Mouse (Mus musculus) heart, embryonic 12.5 days (tissue): ENCODE data around the gene Zrsr1. TPM values are rescaled to one million over a fixed set of nuclear protein-coding genes. Genes with fewer than 3 reads are reported as not detected.

ENCODE experiments used
- ATAC-seq: fragments of 200-750 bp; cut with Nextera tagmentation; 2 replicates; pipeline ENCODE4 v1.8.0; 2017; ENCODE audit warnings: moderate TSS enrichment, moderate library complexity; ENCODE audit not compliant: insufficient number of reproducible peaks, low FRiP score
- H3K27ac ChIP-seq: fragments of 300-500 bp; sonication (generic); 2 replicates; pipeline ENCODE4 v1.5.1; 2016; ENCODE audit warnings: mild to moderate bottlenecking, moderate library complexity; ENCODE audit not compliant: poor library complexity, severe bottlenecking
- H3K27me3 ChIP-seq: fragments of 300-500 bp; sonication (generic); replicated peaks from 2 replicates; pipeline ENCODE4 v1.6.1; 2016; ENCODE audit warnings: mild to moderate bottlenecking, moderate library complexity
- H3K36me3 ChIP-seq: fragments of 300-500 bp; sonication (generic); 2 replicates; pipeline ENCODE4 v1.6.1; 2016; ENCODE audit warnings: mild to moderate bottlenecking, moderate library complexity
- H3K4me1 ChIP-seq: fragments of 300-500 bp; sonication (generic); replicated peaks from 2 replicates; pipeline ENCODE4 v1.6.1; 2016; ENCODE audit warnings: mild to moderate bottlenecking
- H3K4me2 ChIP-seq: fragments of 300-500 bp; sonication (generic); 2 replicates; pipeline ENCODE4 v1.6.1; 2016; ENCODE audit warnings: mild to moderate bottlenecking, moderate library complexity
- H3K4me3 ChIP-seq: fragments of 300-500 bp; sonication (generic); 2 replicates; pipeline ENCODE4 v1.5.1; 2016; ENCODE audit warnings: mild to moderate bottlenecking
- H3K9ac ChIP-seq: fragments of 300-500 bp; sonication (generic); 2 replicates; pipeline ENCODE4 v1.6.1; 2016; ENCODE audit warnings: mild to moderate bottlenecking, moderate library complexity
- H3K9me3 ChIP-seq: fragments of 300-500 bp; sonication (generic); replicated peaks from 2 replicates; pipeline ENCODE4 v1.6.1; 2016; ENCODE audit warnings: mild to moderate bottlenecking, moderate library complexity
- WGBS: fragments of 180-500 bp; shearing (Covaris S2); methylation state at CpG from one replicate; pipeline ENCODE4 v1.1.7; 2016; 5-methylcytosine and 5-hydroxymethylcytosine counted together
- polyA plus RNA-seq: library from polyadenylated mRNA; unstranded; fragments of >200 nt; fragmentation: Nextera tagmentation; extraction: Ambion mirVana; gene quantifications from 2 replicates; pipeline ENCODE4 v1.2.1, GENCODE M21; 2016

Zrsr1 gene
- polyA plus RNA-seq, 1 experiment from 2014 or later: 2.3 TPM

- Histone ChIP-seq H3K9me3 (peaks cover 35% of the 10 kb centered on the region), H3K27me3 (no peaks in the 10 kb centered on the region), H3K36me3 (peaks cover 60% of the 10 kb centered on the region), H3K4me2 (peak overlapping the region; percentile 94), H3K4me1 (peaks cover 16% of the 10 kb centered on the region), H3K4me3 (peak overlapping the region; percentile 68), H3K9ac (peak overlapping the region; percentile 79), H3K27ac (peak overlapping the region; percentile 82)
- 50% methylated on average over 45 of the region's 46 CpGs for WGBS
- peak; percentile 87 for ATAC-seq
Observed at GRCm38 (mm10) chr11:22972746-22973526, 1.1 kb downstream of the Zrsr1 start.

DNA sequence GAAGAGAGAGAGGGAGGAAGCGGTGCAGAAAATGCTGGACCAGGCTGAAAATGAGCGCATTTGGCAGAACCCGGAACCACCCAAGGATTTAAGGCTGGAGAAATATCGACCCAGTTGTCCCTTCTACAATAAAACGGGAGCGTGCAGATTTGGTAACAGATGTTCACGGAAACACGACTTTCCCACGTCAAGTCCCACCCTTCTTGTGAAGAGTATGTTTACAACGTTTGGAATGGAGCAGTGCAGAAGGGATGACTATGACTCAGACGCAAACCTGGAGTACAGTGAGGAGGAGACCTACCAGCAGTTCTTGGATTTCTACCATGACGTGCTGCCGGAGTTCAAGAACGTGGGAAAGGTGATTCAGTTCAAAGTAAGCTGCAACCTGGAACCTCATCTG, 1.8 kb downstream of the Zrsr1 start:
- H3K4me1 ChIP-seq: peaks cover 16% of the 10 kb centered on the region
- peak overlapping the region; percentile 72 for H3K4me2 ChIP-seq
- H3K36me3 ChIP-seq: peaks cover 60% of the 10 kb centered on the region
- WGBS: 52% methylated on average over 14 of the region's 14 CpGs
- H3K27me3 ChIP-seq: no peaks in the 10 kb centered on the region
- H3K9me3 ChIP-seq: peaks cover 31% of the 10 kb centered on the region
- 0 out of 2 replicates have a peak, but pooled peaks have one; percentile 57 for ATAC-seq
- peak overlapping the region; percentile 68 for H3K4me3 ChIP-seq
- H3K27ac ChIP-seq: peak overlapping the region; percentile 65; the same call in 1 of the 2 replicates
- H3K9ac ChIP-seq: peak overlapping the region; percentile 71

DNA sequence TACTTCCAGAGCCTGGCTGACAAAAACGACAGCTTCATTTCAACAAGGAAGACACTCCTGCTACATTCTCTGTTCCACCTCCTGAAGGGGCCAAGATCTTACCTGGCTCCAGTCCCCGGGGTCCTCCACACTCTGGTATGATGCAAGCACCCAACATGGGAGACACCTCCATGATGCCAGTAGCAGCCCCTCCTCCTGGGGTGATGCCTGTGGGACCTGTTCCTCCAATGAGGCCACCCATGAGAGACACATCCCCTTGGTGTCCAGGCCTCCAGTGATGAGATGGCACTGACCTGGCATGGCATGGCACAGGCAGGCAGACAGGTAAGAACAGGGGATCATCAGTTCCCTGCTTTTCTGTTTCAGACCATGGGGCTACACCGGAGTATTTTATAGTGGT, 6.4 kb downstream of the Zrsr1 start:
- peaks cover 28% of the 10 kb centered on the region for H3K4me1 ChIP-seq
- H3K36me3 ChIP-seq: peaks cover 44% of the 10 kb centered on the region
- 94% methylated on average over 3 of the region's 3 CpGs for WGBS
- no peaks in the 10 kb centered on the region for H3K27me3 ChIP-seq
- H3K9ac ChIP-seq: no peak overlapping the region
- peaks cover 4% of the 10 kb centered on the region; the same call in 1 of the 2 replicates for H3K9me3 ChIP-seq
- H3K4me2 ChIP-seq: no peak overlapping the region
- H3K4me3 ChIP-seq: no peak overlapping the region
- H3K27ac ChIP-seq: no peak overlapping the region
- ATAC-seq: no peak

DNA sequence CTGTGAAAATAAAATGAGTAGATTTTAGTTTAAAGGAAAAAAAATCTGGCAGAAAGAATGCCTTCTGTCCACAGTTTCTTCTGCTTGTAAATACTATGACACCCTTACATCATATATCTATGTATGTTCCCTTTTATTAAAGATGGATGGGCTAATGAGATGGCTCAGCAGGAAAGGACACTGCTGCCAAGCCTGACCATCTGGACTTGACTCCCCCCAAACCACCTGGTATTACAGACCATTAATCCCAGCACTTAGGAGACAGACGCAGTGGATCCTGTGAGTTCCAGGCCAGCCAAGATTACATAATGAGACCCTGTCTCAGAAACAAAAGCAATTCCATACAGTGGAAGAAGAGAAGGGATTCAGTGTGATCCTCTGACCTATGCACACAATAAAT, 6.9 kb downstream of the Zrsr1 start:
- no peak overlapping the region for H3K27ac ChIP-seq
- no peak overlapping the region for H3K4me3 ChIP-seq
- H3K9me3 ChIP-seq: no peaks in the 10 kb centered on the region
- no peak for ATAC-seq
- H3K4me2 ChIP-seq: no peak overlapping the region
- whole genome bisulfite sequencing: 64% methylated on average over 1 of the region's 1 CpGs
- H3K27me3 ChIP-seq: no peaks in the 10 kb centered on the region
- peaks cover 28% of the 10 kb centered on the region for H3K4me1 ChIP-seq
- H3K9ac ChIP-seq: no peak overlapping the region
- H3K36me3 ChIP-seq: peaks cover 39% of the 10 kb centered on the region

DNA sequence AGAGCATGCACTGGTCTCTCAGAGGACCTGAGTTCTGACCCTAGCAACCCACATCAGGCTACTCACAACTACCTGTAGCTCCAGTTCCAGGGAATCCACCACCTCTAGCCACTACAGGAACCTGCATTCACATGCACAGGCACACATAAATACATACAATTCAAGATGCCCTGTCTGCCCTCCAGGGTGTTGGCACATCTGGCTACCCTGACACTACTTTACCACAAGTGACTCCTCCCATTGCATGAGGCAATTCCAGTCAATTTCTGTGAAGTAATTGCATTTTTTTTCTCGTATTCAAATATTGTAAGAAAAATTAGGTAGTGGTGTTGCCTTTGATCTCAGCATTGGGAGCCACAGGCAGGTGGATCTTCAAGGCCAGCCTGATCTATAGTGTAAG, 7.4 kb downstream of the Zrsr1 start:
- no peak overlapping the region for H3K4me3 ChIP-seq
- no peak for ATAC-seq
- no peak overlapping the region for H3K27ac ChIP-seq
- H3K4me2 ChIP-seq: no peak overlapping the region
- H3K9me3 ChIP-seq: no peaks in the 10 kb centered on the region
- no peaks in the 10 kb centered on the region for H3K27me3 ChIP-seq
- peaks cover 34% of the 10 kb centered on the region for H3K36me3 ChIP-seq
- H3K4me1 ChIP-seq: peaks cover 28% of the 10 kb centered on the region
- no peak overlapping the region for H3K9ac ChIP-seq
- WGBS: 83% methylated on average over 1 of the region's 1 CpGs

- Histone ChIP-seq H3K9me3 (no peaks in the 10 kb centered on the region), H3K4me3 (peak overlapping the region; percentile 59), H3K27ac (no peak overlapping the region), H3K4me2 (peak overlapping the region; percentile 91), H3K27me3 (no peaks in the 10 kb centered on the region), H3K36me3 (peaks cover 28% of the 10 kb centered on the region), H3K9ac (peak overlapping the region; percentile 84), H3K4me1 (peaks cover 22% of the 10 kb centered on the region)
- ATAC-seq: no peak
- WGBS: 40% methylated on average over 4 of the region's 4 CpGs
Observed at GRCm38 (mm10) chr11:22981041-22981440, 9.2 kb downstream of the Zrsr1 start.

DNA sequence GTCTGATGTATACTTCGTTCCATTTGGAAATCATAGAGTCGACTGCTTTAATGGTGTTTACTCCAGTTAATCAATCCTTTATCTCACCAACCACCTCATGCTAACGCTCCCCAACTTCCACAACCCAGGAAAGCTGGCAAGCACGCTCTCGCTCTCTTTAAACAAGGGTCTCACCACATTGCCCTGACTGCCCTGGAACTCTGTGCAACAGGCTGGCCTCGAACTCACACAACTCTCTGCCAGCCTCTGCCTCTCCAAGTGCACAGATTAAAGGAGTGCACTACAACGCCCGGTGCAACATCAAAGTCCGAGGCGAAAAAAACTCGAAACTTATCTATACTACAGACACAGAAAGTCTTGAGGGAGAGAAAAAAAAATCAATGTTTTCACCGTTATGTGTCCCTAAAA, 9.7 kb downstream of the Zrsr1 start:
- peak overlapping the region; percentile 91 for H3K4me2 ChIP-seq
- 1% methylated on average over 12 of the region's 12 CpGs for WGBS

DNA sequence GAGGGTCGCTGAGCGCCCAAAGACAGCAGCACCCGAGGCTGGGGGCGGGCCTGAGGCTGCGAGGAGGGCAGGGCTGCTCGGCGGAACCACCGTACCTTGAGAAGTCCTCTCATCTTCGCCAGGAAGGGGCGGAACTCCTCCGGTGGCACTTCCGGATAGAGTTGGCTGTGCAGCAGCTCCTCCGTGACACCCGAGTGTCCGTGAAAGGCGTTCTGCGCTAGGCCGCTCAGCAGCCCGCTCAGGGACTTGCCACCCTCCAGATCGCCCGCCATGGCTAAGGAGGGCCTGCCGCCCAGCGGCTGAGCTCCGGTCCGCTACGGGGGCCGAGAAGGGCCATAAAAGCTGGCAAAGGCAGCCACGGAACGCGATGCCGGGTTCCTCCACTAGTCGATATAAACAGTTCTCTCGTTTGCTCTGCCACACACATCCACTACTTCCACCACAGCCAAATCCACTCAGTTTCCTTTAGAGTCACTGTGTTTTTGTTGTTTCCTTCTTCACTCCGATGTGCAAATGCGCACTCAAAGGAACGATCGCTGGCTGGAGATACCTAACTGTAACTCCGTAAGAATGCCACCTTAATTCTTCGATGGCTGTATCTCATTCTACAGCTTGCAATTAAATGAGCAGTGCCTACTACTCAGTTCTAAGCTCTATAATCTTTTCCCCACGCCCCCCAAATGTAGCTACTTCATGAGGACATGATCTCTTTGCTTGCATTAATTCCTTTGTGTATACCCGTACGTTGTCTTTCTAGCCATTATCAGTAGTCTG, 10.4 kb downstream of the Zrsr1 start, which contains the start of the genes Gm28048 and Commd1:
Gm28048 (minus strand) TSS at position 107 of the 774 bp plus-strand sequence.
Commd1 (minus strand) TSS at position 399 of the 774 bp plus-strand sequence.
- H3K36me3 ChIP-seq: peaks cover 18% of the 10 kb centered on the region
- peak within 1 kb of the TSS; percentile 93 for H3K27ac ChIP-seq
- ATAC-seq: peak; percentile 94
- H3K4me1 ChIP-seq: peaks cover 12% of the 10 kb centered on the region
- H3K4me3 ChIP-seq: peak within 1 kb of the TSS; percentile 59
- peak within 1 kb of the TSS; percentile 91 for H3K4me2 ChIP-seq
- 4% methylated on average over 42 of the region's 42 CpGs for WGBS
- H3K9me3 ChIP-seq: no peaks in the 10 kb centered on the region
- no peaks in the 10 kb centered on the region for H3K27me3 ChIP-seq
- peak within 1 kb of the TSS; percentile 84 for H3K9ac ChIP-seq

More for the DNA sequence above, 9.7 kb downstream of the Zrsr1 start:
- peak overlapping the region; percentile 93 for H3K27ac ChIP-seq
- no peaks in the 10 kb centered on the region for H3K9me3 ChIP-seq
- peak overlapping the region; percentile 84 for H3K9ac ChIP-seq
- H3K36me3 ChIP-seq: peaks cover 23% of the 10 kb centered on the region
- H3K4me3 ChIP-seq: peak overlapping the region; percentile 59
- H3K4me1 ChIP-seq: peaks cover 17% of the 10 kb centered on the region
- no peaks in the 10 kb centered on the region for H3K27me3 ChIP-seq
- ATAC-seq: peak; percentile 47

DNA sequence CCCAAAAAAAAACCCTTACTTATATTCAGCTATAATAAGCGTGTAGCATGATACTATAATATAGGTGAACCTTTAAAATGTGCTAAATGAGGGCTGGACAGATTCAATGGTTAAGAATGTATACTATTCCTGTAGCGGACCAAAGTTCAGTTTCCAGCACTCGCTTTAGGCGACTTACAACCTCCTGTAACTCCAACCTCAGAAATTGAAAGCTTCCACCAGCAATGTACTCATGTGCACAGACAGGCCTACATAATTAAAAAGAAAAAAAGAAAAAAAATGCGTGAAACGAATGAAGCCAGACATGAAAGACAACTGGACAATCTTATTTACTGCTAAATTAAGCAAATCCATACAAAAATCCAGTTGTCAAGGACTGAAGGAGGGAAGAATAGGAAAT, 11.0 kb downstream of the Zrsr1 start:
- H3K9ac ChIP-seq: no peak overlapping the region
- H3K4me3 ChIP-seq: no peak overlapping the region
- 69% methylated on average over 6 of the region's 6 CpGs for WGBS
- H3K36me3 ChIP-seq: peaks cover 12% of the 10 kb centered on the region
- H3K9me3 ChIP-seq: no peaks in the 10 kb centered on the region
- H3K4me2 ChIP-seq: no peak overlapping the region
- no peaks in the 10 kb centered on the region for H3K27me3 ChIP-seq
- no peak overlapping the region for H3K27ac ChIP-seq
- H3K4me1 ChIP-seq: peaks cover 12% of the 10 kb centered on the region
- no peak for ATAC-seq

DNA sequence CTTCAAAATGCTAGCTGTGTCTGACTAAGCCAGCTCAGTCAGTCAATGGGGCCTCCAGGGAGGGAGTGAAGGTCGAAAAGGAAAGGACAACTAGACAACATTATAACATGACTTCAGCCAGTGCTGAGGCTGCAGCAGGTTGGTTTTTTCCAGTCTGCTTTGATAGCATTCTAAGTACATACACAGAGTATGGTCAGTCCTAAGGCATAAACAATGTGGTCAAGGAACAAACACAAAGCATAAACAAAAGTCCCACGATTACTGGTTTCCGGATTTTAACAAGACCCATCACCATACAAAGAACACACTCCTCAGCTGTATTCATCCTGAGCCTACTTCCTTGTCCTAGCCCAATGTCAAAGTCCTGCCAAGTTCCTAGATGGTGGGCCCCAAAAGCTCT, 13.7 kb downstream of the Zrsr1 start:
- Histone ChIP-seq H3K27ac (no peak overlapping the region), H3K9me3 (no peaks in the 10 kb centered on the region), H3K4me2 (no peak overlapping the region), H3K4me1 (peaks cover 11% of the 10 kb centered on the region), H3K4me3 (no peak overlapping the region), H3K9ac (no peak overlapping the region; the same call in 1 of the 2 replicates), H3K36me3 (no peaks in the 10 kb centered on the region), H3K27me3 (no peaks in the 10 kb centered on the region)
- ATAC-seq: no peak
- 79% methylated on average over 3 of the region's 3 CpGs for WGBS

DNA sequence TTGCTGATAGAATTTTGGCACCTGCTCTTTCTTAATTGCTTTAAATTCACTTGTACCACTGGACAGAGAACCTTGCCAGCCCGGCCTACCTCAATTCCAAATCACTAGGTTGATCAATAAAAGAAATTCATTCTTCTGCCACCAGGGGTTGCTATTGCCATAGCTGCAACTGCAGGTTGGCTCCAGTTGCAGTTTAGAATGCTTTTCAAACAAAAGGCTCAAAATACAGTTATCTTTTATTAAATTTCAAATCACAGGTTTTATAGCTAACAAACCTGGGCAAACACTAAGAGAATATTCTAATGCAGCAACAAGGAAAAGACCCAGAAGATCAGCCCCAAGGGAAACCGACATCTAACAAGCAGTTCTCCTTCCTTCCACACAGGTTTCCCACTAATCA, 15.6 kb downstream of the Zrsr1 start:
- peaks cover 10% of the 10 kb centered on the region for H3K4me1 ChIP-seq
- no peaks in the 10 kb centered on the region for H3K36me3 ChIP-seq
- no peak overlapping the region for H3K27ac ChIP-seq
- 56% methylated on average over 2 of the region's 2 CpGs for WGBS
- no peak overlapping the region for H3K4me2 ChIP-seq
- no peaks in the 10 kb centered on the region for H3K9me3 ChIP-seq
- no peak for ATAC-seq
- no peak overlapping the region for H3K4me3 ChIP-seq
- H3K9ac ChIP-seq: no peak overlapping the region
- H3K27me3 ChIP-seq: no peaks in the 10 kb centered on the region
